Mouse (Mus musculus) embryonic facial prominence, embryonic 13.5 days (tissue): Measurements from ENCODE around the gene Dctn2. TPM values are rescaled to one million over a fixed set of nuclear protein-coding genes. Genes with fewer than 3 reads are reported as not detected.
A peak's percentile ranks its signal among the peaks of the same experiment; 100 is the strongest.
"Not testable (repeated sequence)": the region's sequence is repeated elsewhere in the genome, so short reads cannot be mapped to it uniquely, and the experiment has no call there.

Source experiments
- ATAC-seq: fragments of 200-750 bp; cut with Nextera tagmentation; 2 replicates; pipeline ENCODE4 v1.8.0; 2017; ENCODE audit warnings: low read depth; ENCODE audit not compliant: insufficient number of reproducible peaks, insufficient read depth, low FRiP score, low TSS enrichment
- H3K27ac ChIP-seq: fragments of 300-500 bp; sonication (generic); 2 replicates; pipeline ENCODE4 v1.5.1; 2015; ENCODE audit warnings: moderate library complexity, mild to moderate bottlenecking, inconsistent platforms
- H3K27me3 ChIP-seq: fragments of 300-500 bp; sonication (generic); 2 replicates; pipeline ENCODE4 v1.6.1; 2015; ENCODE audit warnings: mild to moderate bottlenecking, inconsistent platforms
- H3K36me3 ChIP-seq: fragments of 300-500 bp; sonication (generic); 2 replicates; pipeline ENCODE4 v1.6.1; 2015; ENCODE audit warnings: mild to moderate bottlenecking, inconsistent platforms
- H3K4me1 ChIP-seq: fragments of 300-500 bp; sonication (generic); 2 replicates; pipeline ENCODE4 v1.6.1; 2015; ENCODE audit warnings: inconsistent platforms
- H3K4me2 ChIP-seq: fragments of 300-500 bp; sonication (generic); 2 replicates; pipeline ENCODE4 v1.6.1; 2015; ENCODE audit warnings: moderate library complexity, mild to moderate bottlenecking, inconsistent platforms
- H3K4me3 ChIP-seq: fragments of 300-500 bp; sonication (generic); 2 replicates; pipeline ENCODE4 v1.5.1; 2015; ENCODE audit warnings: mild to moderate bottlenecking, inconsistent platforms
- H3K9ac ChIP-seq: fragments of 300-500 bp; sonication (generic); 2 replicates; pipeline ENCODE4 v1.6.1; 2015; ENCODE audit warnings: mild to moderate bottlenecking, inconsistent platforms
- H3K9me3 ChIP-seq: fragments of 300-500 bp; sonication (generic); 2 replicates; pipeline ENCODE4 v1.6.1; 2016; ENCODE audit warnings: inconsistent platforms
- WGBS: fragments of 180-500 bp; shearing (Covaris S2); methylation state at CpG from one replicate; pipeline ENCODE4 v1.1.7; 2015; ENCODE audit warnings: mixed read lengths; 5-methylcytosine and 5-hydroxymethylcytosine counted together
- polyA plus RNA-seq: library from polyadenylated mRNA; unstranded; fragments of >200 nt; fragmentation: Nextera tagmentation; extraction: Ambion mirVana; gene quantifications from 2 replicates; pipeline ENCODE4 v1.2.1, GENCODE M21; 2015

The Dctn2 gene
- polyA plus RNA-seq, 1 experiment from 2014 or later, result 199 TPM

GRCm38 (mm10) chr10:127303136-127303535 is 37.0 kb downstream of the Dctn2 start:
- no peak overlapping the region for H3K4me2 ChIP-seq
- H3K4me3 ChIP-seq, result no peak overlapping the region
- no peak for ATAC-seq
- 91% methylated on average over 11 of the region's 11 CpGs for WGBS
- H3K4me1 ChIP-seq, result no peaks in the 10 kb centered on the region
- no peak overlapping the region for H3K27ac ChIP-seq
- H3K9ac ChIP-seq, result no peak overlapping the region
- H3K27me3 ChIP-seq, result no peaks in the 10 kb centered on the region
- H3K36me3 ChIP-seq, result peaks cover 97% of the 10 kb centered on the region
- no peaks in the 10 kb centered on the region for H3K9me3 ChIP-seq

DNA sequence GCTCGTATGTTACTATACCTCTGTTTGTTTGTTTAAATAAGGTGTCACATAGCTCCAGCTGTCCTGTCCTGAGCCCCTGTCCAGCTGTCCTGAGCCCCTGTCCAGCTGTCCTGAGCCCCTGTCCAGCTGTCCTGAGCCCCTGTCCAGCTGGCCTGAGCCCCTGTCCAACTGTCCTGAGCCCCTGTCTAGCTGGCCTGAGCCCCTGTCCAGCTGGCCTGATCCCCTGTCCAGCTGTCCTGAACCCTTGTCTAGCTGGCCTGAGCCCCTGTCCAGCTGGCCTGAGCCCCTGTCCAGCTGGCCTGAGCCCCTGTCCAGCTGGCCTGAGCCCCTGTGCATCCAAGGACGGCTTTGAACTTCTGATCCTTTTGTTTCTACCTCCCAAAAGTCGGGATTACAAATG is 43.0 kb downstream of the Dctn2 start:
- not testable (repeated sequence) for H3K9ac ChIP-seq, H3K4me2 ChIP-seq, H3K9me3 ChIP-seq, H3K27ac ChIP-seq, ATAC-seq, H3K27me3 ChIP-seq, H3K4me3 ChIP-seq
- H3K36me3 ChIP-seq, result peaks cover 52% of the 10 kb centered on the region
- 86% methylated on average over 3 of the region's 3 CpGs for WGBS
- peaks cover 12% of the 10 kb centered on the region for H3K4me1 ChIP-seq

- peak overlapping the region; percentile 83 for H3K4me3 ChIP-seq
- H3K4me2 ChIP-seq, result peak overlapping the region; percentile 81
- no peaks in the 10 kb centered on the region for H3K9me3 ChIP-seq
- ATAC-seq, result peak; percentile 30; the same call in 1 of the 2 replicates
- peaks cover 36% of the 10 kb centered on the region for H3K36me3 ChIP-seq
- peak overlapping the region; percentile 88 for H3K9ac ChIP-seq
- 35% methylated on average over 23 of the region's 23 CpGs for WGBS
- no peaks in the 10 kb centered on the region for H3K27me3 ChIP-seq
- peak overlapping the region; percentile 81 for H3K27ac ChIP-seq
- peaks cover 12% of the 10 kb centered on the region for H3K4me1 ChIP-seq
These were observed 44.6 kb downstream of the Dctn2 start for GRCm38 (mm10) chr10:127310523-127311475.

GRCm38 (mm10) chr10:127311476-127312355 is 45.5 kb downstream of the Dctn2 start, which contains the start of gene Mars:
Mars (minus strand) TSS chr10:127311786.
- peaks cover 26% of the 10 kb centered on the region for H3K36me3 ChIP-seq
- WGBS, result under 1% methylated on average over 65 of the region's 65 CpGs
- H3K27ac ChIP-seq, result peak within 1 kb of the TSS; percentile 81
- H3K9me3 ChIP-seq, result no peaks in the 10 kb centered on the region
- peak within 1 kb of the TSS; percentile 81 for H3K4me2 ChIP-seq
- peak; percentile 96 for ATAC-seq
- H3K4me3 ChIP-seq, result peak within 1 kb of the TSS; percentile 83
- no peaks in the 10 kb centered on the region for H3K27me3 ChIP-seq
- peak within 1 kb of the TSS; percentile 88 for H3K9ac ChIP-seq
- H3K4me1 ChIP-seq, result peaks cover 12% of the 10 kb centered on the region

DNA sequence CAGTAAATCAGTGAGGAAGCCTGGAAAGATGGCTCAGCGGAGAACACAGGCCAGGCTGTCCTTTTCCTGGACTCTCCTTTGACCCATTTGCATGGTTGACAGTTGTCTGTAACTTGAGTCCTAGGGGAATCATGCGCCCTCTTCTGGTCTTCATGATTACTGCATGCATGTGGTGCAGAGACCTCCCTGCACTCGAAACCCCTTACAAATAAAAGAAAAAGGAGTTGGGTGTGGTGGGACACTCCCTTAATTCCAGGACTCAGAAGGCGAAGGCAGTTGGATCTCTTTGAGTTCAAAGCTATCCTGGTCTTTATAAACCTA is 46.1 kb downstream of the Dctn2 start:
- peak overlapping the region; percentile 88 for H3K9ac ChIP-seq
- H3K4me2 ChIP-seq, result peak overlapping the region; percentile 81
- H3K36me3 ChIP-seq, result peaks cover 20% of the 10 kb centered on the region
- H3K27me3 ChIP-seq, result no peaks in the 10 kb centered on the region
- no peaks in the 10 kb centered on the region for H3K9me3 ChIP-seq
- 2% methylated on average over 4 of the region's 4 CpGs for WGBS
- H3K27ac ChIP-seq, result peak overlapping the region; percentile 81
- peak overlapping the region; percentile 83 for H3K4me3 ChIP-seq
- ATAC-seq, result no peak
- H3K4me1 ChIP-seq, result peaks cover 12% of the 10 kb centered on the region

GRCm38 (mm10) chr10:127312858-127313257 is 46.7 kb downstream of the Dctn2 start:
- Histone ChIP-seq H3K4me3 (no peak overlapping the region), H3K36me3 (peaks cover 15% of the 10 kb centered on the region), H3K4me1 (peaks cover 12% of the 10 kb centered on the region), H3K27ac (no peak overlapping the region), H3K4me2 (no peak overlapping the region), H3K27me3 (no peaks in the 10 kb centered on the region), H3K9ac (no peak overlapping the region), H3K9me3 (no peaks in the 10 kb centered on the region)
- ATAC-seq, result no peak
- WGBS, result 81% methylated on average over 4 of the region's 4 CpGs

DNA sequence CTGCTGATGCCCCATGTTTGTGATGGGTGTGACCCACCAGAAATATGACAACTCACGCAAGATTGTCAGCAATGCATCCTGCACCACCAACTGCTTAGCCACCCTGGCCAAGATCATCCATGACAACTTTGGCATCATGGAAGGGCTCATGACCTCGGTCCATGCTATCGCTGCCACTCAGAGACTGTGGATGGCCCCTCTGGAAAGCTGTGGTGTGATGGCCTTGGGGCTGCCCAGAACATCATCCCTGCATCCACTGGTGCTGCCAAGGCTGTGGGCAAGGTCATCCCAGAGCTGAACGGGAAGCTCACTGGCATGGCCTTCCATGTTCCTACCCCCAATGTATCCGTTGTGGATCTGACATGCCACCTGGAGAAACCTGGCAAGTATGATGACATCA is 47.3 kb downstream of the Dctn2 start:
- not testable (repeated sequence) for ATAC-seq, H3K9me3 ChIP-seq, H3K27ac ChIP-seq, H3K9ac ChIP-seq, H3K4me2 ChIP-seq, H3K36me3 ChIP-seq, H3K4me3 ChIP-seq, H3K27me3 ChIP-seq
- peaks cover 12% of the 10 kb centered on the region for H3K4me1 ChIP-seq
- WGBS, result 89% methylated on average over 5 of the region's 5 CpGs

DNA sequence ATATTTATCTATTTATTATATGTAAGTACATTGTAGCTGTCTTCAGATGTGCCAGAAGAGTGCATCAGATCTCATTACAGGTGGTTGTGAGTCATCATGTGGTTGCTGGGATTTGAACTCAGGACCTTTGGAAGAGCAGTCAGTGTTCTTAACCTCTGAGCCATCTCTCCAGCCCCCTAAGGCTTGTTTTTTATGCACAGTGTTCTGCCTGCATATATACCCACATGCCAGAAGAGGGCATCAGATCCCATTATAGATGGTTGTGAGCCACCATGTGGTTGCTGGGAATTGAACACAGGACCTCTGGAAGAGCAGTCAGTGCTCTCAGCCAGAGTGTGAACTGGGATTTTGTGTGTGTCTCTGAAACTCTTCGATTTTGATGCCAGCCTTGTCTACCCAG is 48.8 kb downstream of the Dctn2 start:
- not testable (repeated sequence) for H3K27ac ChIP-seq, H3K36me3 ChIP-seq, H3K9ac ChIP-seq, ATAC-seq, H3K27me3 ChIP-seq, H3K9me3 ChIP-seq, H3K4me3 ChIP-seq, H3K4me2 ChIP-seq
- peaks cover 12% of the 10 kb centered on the region for H3K4me1 ChIP-seq
- 85% methylated on average over 1 of the region's 1 CpGs for WGBS

DNA sequence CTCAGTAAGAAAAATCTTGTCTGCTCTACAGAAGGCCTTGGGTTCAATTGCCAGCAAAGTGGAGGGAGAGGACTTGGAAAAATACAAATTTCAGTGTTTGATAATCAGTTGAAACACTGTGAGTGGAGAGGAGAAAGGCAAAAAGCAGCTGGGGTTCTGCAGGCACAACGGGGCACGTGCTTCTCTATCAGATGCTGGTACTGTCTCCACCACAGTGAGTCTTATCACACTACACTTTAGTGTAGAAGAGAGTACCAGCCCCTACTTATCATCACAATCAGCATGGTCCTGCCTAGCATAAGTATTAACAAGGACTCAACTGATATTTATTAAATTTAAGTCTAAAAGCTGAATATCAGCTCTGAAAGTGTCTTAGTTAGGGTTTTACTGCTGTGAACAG is 51.1 kb downstream of the Dctn2 start:
- H3K4me3 ChIP-seq, result no peak overlapping the region
- no peak for ATAC-seq
- H3K4me1 ChIP-seq, result peaks cover 2% of the 10 kb centered on the region; the same call in 1 of the 2 replicates
- H3K9me3 ChIP-seq, result no peaks in the 10 kb centered on the region
- WGBS, result 77% methylated on average over 2 of the region's 2 CpGs
- no peak overlapping the region for H3K4me2 ChIP-seq
- no peak overlapping the region for H3K9ac ChIP-seq
- H3K27ac ChIP-seq, result no peak overlapping the region
- H3K27me3 ChIP-seq, result peaks cover 15% of the 10 kb centered on the region; the same call in 1 of the 2 replicates
- H3K36me3 ChIP-seq, result no peaks in the 10 kb centered on the region

GRCm38 (mm10) chr10:127318009-127318408 is 51.8 kb downstream of the Dctn2 start:
- Histone ChIP-seq H3K4me2 (no peak overlapping the region), H3K9me3 (no peaks in the 10 kb centered on the region), H3K4me1 (no peaks in the 10 kb centered on the region), H3K36me3 (no peaks in the 10 kb centered on the region), H3K27ac (no peak overlapping the region), H3K9ac (no peak overlapping the region), H3K27me3 (peaks cover 22% of the 10 kb centered on the region; the same call in 1 of the 2 replicates), H3K4me3 (no peak overlapping the region)
- WGBS, result 44% methylated on average over 4 of the region's 4 CpGs
- ATAC-seq, result no peak

DNA sequence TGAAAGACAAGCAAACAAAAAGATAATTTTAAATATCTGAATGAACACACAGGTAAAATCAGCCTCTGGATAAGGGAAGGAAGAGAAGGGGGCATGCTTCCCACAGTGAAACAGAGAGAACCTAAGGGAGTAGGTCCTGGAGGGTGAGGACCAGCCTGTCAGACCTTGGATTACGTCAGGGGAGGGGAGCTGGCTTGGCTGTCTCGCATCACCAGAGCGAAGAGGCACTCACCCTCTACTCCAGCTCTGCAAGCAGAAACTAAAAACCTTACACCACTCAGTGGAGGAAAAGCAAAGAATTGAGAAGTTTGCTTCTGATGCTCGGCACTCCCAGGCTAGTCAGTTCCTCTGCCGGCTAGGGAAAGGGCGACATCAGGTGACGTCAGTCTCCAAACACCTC is 53.8 kb downstream of the Dctn2 start:
- H3K9me3 ChIP-seq, result no peaks in the 10 kb centered on the region
- H3K4me2 ChIP-seq, result no peak overlapping the region
- H3K36me3 ChIP-seq, result no peaks in the 10 kb centered on the region
- 73% methylated on average over 7 of the region's 7 CpGs for WGBS
- H3K4me1 ChIP-seq, result no peaks in the 10 kb centered on the region
- H3K4me3 ChIP-seq, result no peak overlapping the region
- H3K9ac ChIP-seq, result no peak overlapping the region
- H3K27me3 ChIP-seq, result peaks cover 42% of the 10 kb centered on the region
- H3K27ac ChIP-seq, result no peak overlapping the region
- no peak for ATAC-seq
